Mouse (Mus musculus): ENCODE results near the gene Epb41l2. TPM values are rescaled to one million over a fixed set of nuclear protein-coding genes. Genes with fewer than 3 reads are reported as not detected.

The Epb41l2 gene
- polyA plus RNA-seq, 1 experiment from 2014 or later: 40.8 TPM

DNA sequence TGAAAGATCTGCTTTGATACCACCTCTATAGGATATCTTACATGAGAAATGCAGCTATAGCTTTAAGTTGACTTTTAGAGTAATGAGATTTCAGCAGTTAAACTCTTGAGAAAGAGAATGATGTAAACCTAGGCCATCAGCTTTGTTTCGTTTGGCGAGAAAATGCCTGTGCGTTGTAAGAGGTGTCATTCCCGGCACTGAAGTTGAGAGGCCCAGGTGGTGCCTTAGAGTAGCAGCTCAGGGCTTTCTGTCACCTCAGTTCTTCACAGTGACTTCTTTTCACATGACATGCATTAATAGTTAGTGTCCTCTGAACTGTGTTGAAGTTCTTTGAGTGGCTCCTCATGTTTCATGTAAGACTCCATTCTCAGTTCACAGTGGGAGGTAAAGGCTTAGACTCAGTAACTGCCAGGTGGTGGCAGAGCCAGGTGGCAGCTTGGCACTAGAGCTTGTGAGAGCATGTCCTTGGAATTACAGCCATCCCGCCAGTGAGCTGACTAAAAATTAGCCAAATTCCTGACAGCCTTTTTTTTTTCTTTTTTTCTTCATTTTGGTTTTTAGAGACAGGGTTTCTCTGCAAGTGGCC, 84.7 kb downstream of the Epb41l2 start:
- H3K4me1 ChIP-seq (ENCODE audit: control insufficient read depth, insufficient read depth, low read length): no peaks in the 10 kb centered on the region
- H3K9me3 ChIP-seq (ENCODE audit: control insufficient read depth, low read length): no peaks in the 10 kb centered on the region
- no peaks in the 10 kb centered on the region for H3K27me3 ChIP-seq (ENCODE audit: control insufficient read depth, insufficient read depth, low read length)
- 89% methylated on average over 5 of the region's 5 CpGs for WGBS
- H3K4me2 ChIP-seq: no peak overlapping the region
- H3K36me3 ChIP-seq (ENCODE audit: control insufficient read depth, insufficient read depth, low read length): no peaks in the 10 kb centered on the region
- no peak overlapping the region for H3K27ac ChIP-seq (ENCODE audit: low read depth, low read length)
- no peak overlapping the region for H3K4me3 ChIP-seq (ENCODE audit: low read depth, low read length)
- no peak for ATAC-seq (ENCODE audit: low FRiP score)
- DNase-seq (ENCODE audit: low spot score, missing footprints): peak; percentile 77
- H3K9ac ChIP-seq (ENCODE audit: low read length): no peak overlapping the region

DNA sequence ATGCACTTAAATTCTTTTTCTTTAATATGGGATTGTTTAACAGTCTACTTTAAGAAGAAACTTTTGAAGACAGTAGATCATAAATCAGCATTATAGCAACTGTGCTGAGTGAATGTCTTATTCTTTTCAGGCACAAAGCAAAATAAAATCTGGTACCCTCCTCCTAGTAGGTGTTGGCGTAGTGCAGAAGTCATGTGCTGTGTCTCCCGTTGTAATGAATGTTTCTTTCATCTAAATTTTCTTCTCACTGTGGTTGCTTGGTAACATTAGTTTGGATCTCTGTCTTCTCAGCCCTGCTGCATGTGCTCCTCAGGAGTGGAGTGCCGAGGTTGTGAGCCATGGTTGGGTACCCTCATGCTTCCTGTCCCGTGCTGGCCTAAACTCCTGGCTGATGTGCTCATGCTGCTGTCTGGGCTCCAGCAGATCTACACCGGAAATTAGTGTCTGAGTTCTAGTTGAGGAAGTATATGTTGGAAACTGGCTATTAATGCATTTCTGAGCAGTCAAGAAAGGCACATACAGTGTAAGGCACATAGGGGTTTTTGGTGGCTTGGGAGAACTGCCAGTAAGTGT, 87.4 kb downstream of the Epb41l2 start:
- H3K9me3 ChIP-seq (ENCODE audit: control insufficient read depth, low read length): no peaks in the 10 kb centered on the region
- DNase-seq (ENCODE audit: low spot score, missing footprints): peak; percentile 51
- H3K4me1 ChIP-seq (ENCODE audit: control insufficient read depth, insufficient read depth, low read length): no peaks in the 10 kb centered on the region
- H3K4me3 ChIP-seq (ENCODE audit: low read depth, low read length): no peak overlapping the region
- no peak overlapping the region for H3K4me2 ChIP-seq
- no peak overlapping the region for H3K27ac ChIP-seq (ENCODE audit: low read depth, low read length)
- H3K9ac ChIP-seq (ENCODE audit: low read length): no peak overlapping the region
- no peaks in the 10 kb centered on the region for H3K27me3 ChIP-seq (ENCODE audit: control insufficient read depth, insufficient read depth, low read length)
- no peaks in the 10 kb centered on the region for H3K36me3 ChIP-seq (ENCODE audit: control insufficient read depth, insufficient read depth, low read length)
- ATAC-seq (ENCODE audit: low FRiP score): no peak
- 79% methylated on average over 5 of the region's 5 CpGs for WGBS

DNA sequence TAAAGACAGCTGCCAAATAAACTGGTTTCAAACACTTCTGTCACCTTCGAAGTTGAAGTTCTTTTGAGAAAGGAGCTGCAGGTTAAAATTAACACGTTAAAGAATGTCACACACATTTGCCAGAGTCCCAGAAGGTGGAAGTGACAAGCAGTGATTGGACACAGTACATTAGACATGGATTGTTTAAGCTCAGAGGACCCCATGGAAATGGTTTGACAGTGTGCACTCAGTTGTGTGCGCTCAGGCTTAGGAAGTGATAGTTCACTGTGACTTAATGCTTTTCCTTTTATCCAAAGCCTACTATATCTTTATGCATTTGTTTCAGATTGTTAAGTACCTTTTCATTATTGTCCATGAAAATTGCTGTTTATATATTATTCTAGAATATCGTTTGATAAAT, 89.1 kb downstream of the Epb41l2 start:
- ATAC-seq (ENCODE audit: low FRiP score): no peak

DNA sequence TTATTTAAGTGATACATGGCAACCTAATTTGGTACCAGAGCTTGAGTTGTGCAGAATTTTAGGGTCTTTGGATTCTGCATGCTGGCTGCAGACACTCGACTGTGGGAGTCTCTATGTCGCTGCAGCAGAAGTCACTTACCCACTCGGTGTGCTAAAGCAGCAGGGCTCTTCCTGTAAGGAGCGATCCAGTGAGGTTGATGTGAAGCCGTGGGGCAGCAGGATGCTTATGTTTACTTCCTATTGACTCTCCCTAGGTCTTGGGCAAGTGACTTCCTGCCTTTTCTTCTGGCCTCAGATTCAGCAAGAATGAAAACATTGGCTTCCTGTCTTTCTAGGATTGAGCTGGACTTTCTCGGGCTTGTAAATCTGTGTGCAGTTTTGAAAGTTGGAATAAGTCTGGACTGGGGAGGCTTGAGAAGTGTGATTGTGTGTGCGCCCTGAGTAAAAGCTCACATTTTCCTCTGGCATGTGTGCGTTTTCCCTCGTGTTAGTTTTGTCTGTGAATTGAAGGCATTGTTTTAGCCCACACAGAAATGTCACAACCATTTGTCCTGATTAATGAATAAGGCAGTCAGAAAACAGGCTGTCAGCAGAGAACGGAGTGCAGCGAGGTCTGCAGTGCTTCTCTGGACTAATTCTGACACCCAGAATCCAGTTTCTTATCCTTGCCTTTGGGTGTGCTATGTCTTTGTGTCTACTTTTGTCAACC, 89.9 kb downstream of the Epb41l2 start:
- ATAC-seq (ENCODE audit: low FRiP score) (no peak), DNase-seq (ENCODE audit: low spot score, missing footprints) (peak; percentile 76)
- Histone ChIP-seq H3K27ac (ENCODE audit: low read depth, low read length) (no peak overlapping the region), H3K36me3 (ENCODE audit: control insufficient read depth, insufficient read depth, low read length) (no peaks in the 10 kb centered on the region), H3K4me1 (ENCODE audit: control insufficient read depth, insufficient read depth, low read length) (no peaks in the 10 kb centered on the region), H3K27me3 (ENCODE audit: control insufficient read depth, insufficient read depth, low read length) (no peaks in the 10 kb centered on the region), H3K9ac (ENCODE audit: low read length) (no peak overlapping the region), H3K9me3 (ENCODE audit: control insufficient read depth, low read length) (no peaks in the 10 kb centered on the region), H3K4me3 (ENCODE audit: low read depth, low read length) (no peak overlapping the region), H3K4me2 (no peak overlapping the region)
- WGBS: 80% methylated on average over 11 of the region's 11 CpGs

More for the DNA sequence above, 89.1 kb downstream of the Epb41l2 start:
- Histone ChIP-seq H3K27me3 (ENCODE audit: control insufficient read depth, insufficient read depth, low read length) (no peaks in the 10 kb centered on the region), H3K4me2 (no peak overlapping the region), H3K36me3 (ENCODE audit: control insufficient read depth, insufficient read depth, low read length) (no peaks in the 10 kb centered on the region), H3K9me3 (ENCODE audit: control insufficient read depth, low read length) (no peaks in the 10 kb centered on the region), H3K4me3 (ENCODE audit: low read depth, low read length) (no peak overlapping the region), H3K4me1 (ENCODE audit: control insufficient read depth, insufficient read depth, low read length) (no peaks in the 10 kb centered on the region), H3K27ac (ENCODE audit: low read depth, low read length) (no peak overlapping the region), H3K9ac (ENCODE audit: low read length) (no peak overlapping the region)
- peak; percentile 49 for DNase-seq (ENCODE audit: low spot score, missing footprints)
- 75% methylated on average over 4 of the region's 4 CpGs for WGBS

DNA sequence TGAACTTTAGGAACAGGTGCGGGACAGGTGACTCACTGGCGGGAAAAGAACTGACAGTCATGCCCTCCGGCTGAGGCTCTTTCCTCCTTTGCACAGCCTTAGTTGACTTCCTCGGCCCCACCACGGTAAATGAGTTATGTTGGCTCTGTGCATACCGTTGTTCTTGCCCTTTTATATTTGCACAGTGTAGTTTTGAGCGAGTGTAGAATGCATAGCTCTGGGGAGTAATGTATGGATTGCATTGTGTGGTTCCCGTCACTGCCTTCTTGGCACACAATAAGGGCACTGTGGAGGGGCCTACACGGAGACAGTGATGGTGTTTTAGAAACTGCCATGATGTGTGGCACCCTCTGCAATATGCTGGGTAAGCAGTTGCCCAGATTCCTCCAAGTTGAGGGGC, 93.6 kb downstream of the Epb41l2 start:
- DNase-seq (ENCODE audit: low spot score, missing footprints): no peak
- Histone ChIP-seq H3K4me2 (no peak overlapping the region), H3K9me3 (ENCODE audit: control insufficient read depth, low read length) (no peaks in the 10 kb centered on the region), H3K27me3 (ENCODE audit: control insufficient read depth, insufficient read depth, low read length) (no peaks in the 10 kb centered on the region), H3K36me3 (ENCODE audit: control insufficient read depth, insufficient read depth, low read length) (no peaks in the 10 kb centered on the region), H3K27ac (ENCODE audit: low read depth, low read length) (no peak overlapping the region), H3K9ac (ENCODE audit: low read length) (no peak overlapping the region), H3K4me1 (ENCODE audit: control insufficient read depth, insufficient read depth, low read length) (no peaks in the 10 kb centered on the region), H3K4me3 (ENCODE audit: low read depth, low read length) (no peak overlapping the region)
- WGBS: 88% methylated on average over 9 of the region's 9 CpGs
- no peak for ATAC-seq (ENCODE audit: low FRiP score)

DNA sequence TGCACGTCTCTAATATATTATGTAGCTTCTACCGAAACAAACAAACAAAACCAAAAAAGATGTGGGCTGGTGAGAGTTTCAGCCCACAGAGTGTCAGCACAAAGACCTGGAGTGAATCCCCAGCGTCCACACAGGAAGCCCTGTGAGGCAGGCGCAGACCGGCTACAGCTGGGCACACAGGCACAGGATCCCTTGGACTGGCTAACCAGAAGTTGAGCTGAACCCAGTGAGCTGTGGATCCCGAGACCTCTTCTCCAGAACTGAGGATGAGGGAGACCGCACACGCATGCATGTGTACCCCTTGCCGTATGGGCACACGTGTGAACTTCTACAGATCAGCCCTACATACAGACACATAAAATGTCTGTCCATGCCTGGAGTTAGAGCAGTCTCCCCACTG, 94.2 kb downstream of the Epb41l2 start:
- WGBS: 95% methylated on average over 10 of the region's 10 CpGs
- Histone ChIP-seq H3K36me3 (ENCODE audit: control insufficient read depth, insufficient read depth, low read length) (no peaks in the 10 kb centered on the region), H3K4me2 (no peak overlapping the region), H3K27me3 (ENCODE audit: control insufficient read depth, insufficient read depth, low read length) (no peaks in the 10 kb centered on the region), H3K9ac (ENCODE audit: low read length) (no peak overlapping the region), H3K4me1 (ENCODE audit: control insufficient read depth, insufficient read depth, low read length) (no peaks in the 10 kb centered on the region), H3K9me3 (ENCODE audit: control insufficient read depth, low read length) (no peaks in the 10 kb centered on the region), H3K4me3 (ENCODE audit: low read depth, low read length) (no peak overlapping the region), H3K27ac (ENCODE audit: low read depth, low read length) (no peak overlapping the region)
- ATAC-seq (ENCODE audit: low FRiP score): no peak
- peak; percentile 51 for DNase-seq (ENCODE audit: low spot score, missing footprints)

DNA sequence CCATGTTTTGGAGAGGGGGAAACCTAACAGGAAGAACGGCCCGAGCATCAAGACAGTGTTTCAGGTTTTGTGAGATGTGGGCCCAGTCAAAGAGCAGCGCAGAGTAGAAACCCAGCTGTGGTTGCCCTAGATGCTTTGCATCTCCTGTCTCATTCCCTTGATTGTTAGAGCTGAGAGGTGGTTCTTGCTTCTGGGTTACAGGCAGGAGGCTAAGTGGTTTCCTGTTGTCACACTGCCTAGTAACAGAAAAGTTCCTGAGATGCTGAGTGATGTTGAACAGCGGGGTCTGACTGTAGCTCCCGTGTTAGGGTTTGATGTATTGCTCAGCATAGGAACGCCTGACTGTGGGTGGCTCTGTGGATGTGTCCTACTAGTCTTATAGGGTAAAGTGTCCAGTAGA, 97.5 kb downstream of the Epb41l2 start:
- WGBS: 91% methylated on average over 6 of the region's 6 CpGs

DNA sequence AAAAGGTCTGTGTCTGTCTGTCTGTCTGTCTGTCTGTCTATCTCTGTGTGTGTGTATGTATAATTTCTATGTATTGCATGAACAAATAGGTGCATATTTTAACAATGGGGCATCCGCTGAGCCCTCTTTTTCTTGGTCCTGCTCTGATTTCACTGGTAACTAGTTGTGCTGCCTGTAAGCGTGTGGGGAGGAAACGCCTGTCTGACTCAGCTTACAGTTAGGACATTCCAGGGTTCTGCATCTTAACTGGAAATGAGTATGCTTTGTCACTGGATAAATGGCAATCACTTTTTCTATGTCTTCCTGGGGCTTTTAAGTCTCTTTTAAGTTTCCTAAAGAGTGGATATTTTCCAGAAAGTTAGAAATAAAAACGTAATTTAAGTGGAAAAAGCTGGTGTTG, 98.4 kb downstream of the Epb41l2 start:
- 85% methylated on average over 4 of the region's 4 CpGs for WGBS
- no peak overlapping the region for H3K27ac ChIP-seq (ENCODE audit: low read depth, low read length)
- ATAC-seq (ENCODE audit: low FRiP score) (no peak), DNase-seq (ENCODE audit: low spot score, missing footprints) (no peak)
- H3K27me3 ChIP-seq (ENCODE audit: control insufficient read depth, insufficient read depth, low read length): no peaks in the 10 kb centered on the region
- H3K4me2 ChIP-seq: no peak overlapping the region
- H3K36me3 ChIP-seq (ENCODE audit: control insufficient read depth, insufficient read depth, low read length): no peaks in the 10 kb centered on the region
- no peak overlapping the region for H3K9ac ChIP-seq (ENCODE audit: low read length)
- no peaks in the 10 kb centered on the region for H3K4me1 ChIP-seq (ENCODE audit: control insufficient read depth, insufficient read depth, low read length)
- no peaks in the 10 kb centered on the region for H3K9me3 ChIP-seq (ENCODE audit: control insufficient read depth, low read length)
- H3K4me3 ChIP-seq (ENCODE audit: low read depth, low read length): no peak overlapping the region

More for the DNA sequence above, 97.5 kb downstream of the Epb41l2 start:
- H3K4me2 ChIP-seq: no peak overlapping the region
- DNase-seq (ENCODE audit: low spot score, missing footprints) (peak; percentile 72), ATAC-seq (ENCODE audit: low FRiP score) (no peak)
- no peaks in the 10 kb centered on the region for H3K36me3 ChIP-seq (ENCODE audit: control insufficient read depth, insufficient read depth, low read length)
- H3K27ac ChIP-seq (ENCODE audit: low read depth, low read length): no peak overlapping the region
- H3K9ac ChIP-seq (ENCODE audit: low read length): no peak overlapping the region
- H3K4me3 ChIP-seq (ENCODE audit: low read depth, low read length): no peak overlapping the region
- no peaks in the 10 kb centered on the region for H3K4me1 ChIP-seq (ENCODE audit: control insufficient read depth, insufficient read depth, low read length)
- no peaks in the 10 kb centered on the region for H3K27me3 ChIP-seq (ENCODE audit: control insufficient read depth, insufficient read depth, low read length)
- H3K9me3 ChIP-seq (ENCODE audit: control insufficient read depth, low read length): no peaks in the 10 kb centered on the region

DNA sequence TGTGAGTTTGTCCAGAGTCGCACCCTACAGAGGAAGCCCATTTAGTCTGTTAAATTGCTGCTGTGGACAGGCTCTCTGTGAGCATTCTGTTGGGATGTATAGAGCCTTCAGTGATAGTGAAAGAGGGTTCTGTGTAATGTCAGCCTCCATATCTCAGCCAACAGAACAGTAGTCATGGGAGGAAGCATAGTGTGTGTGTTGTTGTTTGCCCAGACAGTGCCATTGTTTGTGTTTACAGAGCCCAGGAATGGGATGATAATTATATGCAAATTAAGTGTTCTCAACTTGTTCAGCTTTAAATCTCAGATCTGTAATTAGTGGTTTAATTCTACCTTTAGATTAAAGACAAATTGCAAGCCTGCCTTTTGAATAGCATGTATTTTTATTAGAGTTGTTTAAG, 102.2 kb downstream of the Epb41l2 start:
- 84% methylated on average over 1 of the region's 1 CpGs for WGBS
- no peak overlapping the region for H3K4me2 ChIP-seq
- H3K9me3 ChIP-seq (ENCODE audit: control insufficient read depth, low read length): no peaks in the 10 kb centered on the region
- H3K36me3 ChIP-seq (ENCODE audit: control insufficient read depth, insufficient read depth, low read length): no peaks in the 10 kb centered on the region
- H3K27me3 ChIP-seq (ENCODE audit: control insufficient read depth, insufficient read depth, low read length): no peaks in the 10 kb centered on the region
- no peak overlapping the region for H3K4me3 ChIP-seq (ENCODE audit: low read depth, low read length)
- DNase-seq (ENCODE audit: low spot score, missing footprints) (no peak), ATAC-seq (ENCODE audit: low FRiP score) (no peak)
- no peak overlapping the region for H3K27ac ChIP-seq (ENCODE audit: low read depth, low read length)
- no peak overlapping the region for H3K9ac ChIP-seq (ENCODE audit: low read length)
- no peaks in the 10 kb centered on the region for H3K4me1 ChIP-seq (ENCODE audit: control insufficient read depth, insufficient read depth, low read length)
